Mouse (Mus musculus): Measurements from ENCODE around the gene Pafah1b2.
A peak's percentile ranks its signal among the peaks of the same experiment; 100 is the strongest.

DNA sequence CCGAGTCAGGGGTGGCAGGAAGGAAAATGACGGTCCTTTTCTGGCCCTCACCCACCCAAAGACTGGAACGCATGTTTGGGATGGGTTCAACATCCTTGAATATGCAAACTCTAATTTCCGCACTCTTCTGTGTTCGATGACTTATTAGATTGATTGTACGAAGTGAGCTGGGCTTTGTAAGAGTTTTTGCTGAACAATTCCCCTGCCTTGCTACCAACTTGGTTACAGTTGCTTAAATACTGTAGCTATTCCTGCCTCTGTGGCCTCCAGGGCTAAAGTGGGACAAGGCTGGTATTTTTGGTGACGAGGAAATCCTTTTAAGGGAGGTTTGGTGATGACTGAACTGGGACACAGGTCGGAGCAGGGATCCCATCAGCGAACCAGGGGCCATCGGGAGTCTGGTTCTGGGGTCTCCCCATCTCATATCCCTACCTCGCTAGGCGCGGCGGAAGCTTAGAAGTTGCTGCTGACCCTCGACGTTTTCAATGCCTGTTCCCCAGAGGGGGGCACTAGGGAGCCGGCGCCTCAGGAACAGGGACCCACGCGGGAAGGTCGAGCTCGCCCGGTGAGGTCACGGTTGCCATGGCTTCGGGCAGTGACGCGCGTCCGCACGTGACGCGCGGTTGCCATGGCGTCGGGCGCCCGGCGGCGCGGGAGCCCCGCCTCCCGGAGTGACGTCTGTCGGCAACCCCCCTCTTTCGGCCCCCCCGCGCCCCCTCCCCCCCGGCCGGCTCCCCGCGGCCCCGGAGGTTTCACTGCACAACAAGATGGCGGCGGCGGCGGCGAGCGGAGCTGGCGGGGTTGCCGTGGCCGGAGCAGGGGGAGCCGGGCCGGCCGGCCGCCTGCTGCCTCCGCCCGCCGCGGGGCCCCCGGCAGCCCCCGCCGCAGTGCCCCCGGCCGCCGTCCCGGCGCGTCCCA, at the start of gene Pafah1b2, which contains the start of gene Sik3:
- 0 out of 2 replicates have a peak, but pooled peaks have one; percentile 36 for TF ChIP-seq POLR2A (IDR thresholded peaks at IDR 0.05; ENCODE audit: insufficient read depth, low read depth, low read length)
- TF ChIP-seq CTCF (IDR thresholded peaks at IDR 0.05): peak; percentile 94

Measured in heart, adult 2 months (tissue).